Mouse (Mus musculus): ENCODE measurements around the gene Ccdc9. TPM values are rescaled to one million over a fixed set of nuclear protein-coding genes. Genes with fewer than 3 reads are reported as not detected.
"Not testable (repeated sequence)": the region's sequence is repeated elsewhere in the genome, so short reads cannot be mapped to it uniquely, and the experiment has no call there.

The Ccdc9 gene
- total and polyA plus RNA-seq, 3 experiments: 32.0 to 81.0 (median 47.6) TPM

DNA sequence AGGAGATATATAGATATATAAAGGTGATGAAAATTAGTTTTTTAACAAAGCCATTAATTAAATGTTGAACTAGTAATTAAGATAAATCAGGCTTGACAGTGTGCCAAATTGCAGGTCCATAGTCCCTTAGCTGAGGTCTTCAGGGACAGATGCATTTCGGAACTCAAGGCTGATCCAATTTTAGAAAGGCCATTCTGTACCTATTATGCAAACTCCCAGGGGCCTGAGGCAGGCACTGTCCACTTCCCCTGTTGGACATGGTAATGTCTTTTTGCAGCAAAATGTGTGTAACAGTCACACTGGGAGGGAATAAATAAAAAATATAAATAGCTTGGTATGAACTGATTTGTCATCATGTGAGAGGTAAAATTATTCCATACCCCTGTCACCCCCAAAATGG lies 15.5 kb downstream of the Ccdc9 start:
- no peak for DNase-seq (ENCODE audit: extremely low read depth)
- Histone ChIP-seq H3K27me3 (replicated peaks) (no peaks in the 10 kb centered on the region), H3K4me2 (ENCODE audit: insufficient read depth, low read depth, poor library complexity, severe bottlenecking) (no peak overlapping the region), H3K4me3 (replicated peaks in 1 of 3; ENCODE audit: low read depth in 2 of 3, low read length in 2 of 3, poor library complexity in 1 of 3) (no peak overlapping the region), H3K4me1 (ENCODE audit: control insufficient read depth in 1 of 2, insufficient read depth in 2 of 2) (peaks cover 13 to 27% of the 10 kb centered on the region in 2 experiments), H3K9ac (ENCODE audit: insufficient read depth, low read depth) (no peak overlapping the region), H3K9me3 (replicated peaks; ENCODE audit: low read length) (no peaks in the 10 kb centered on the region), H3K79me2 (replicated peaks; ENCODE audit: control insufficient read depth, extremely low read depth, insufficient read depth, poor library complexity, severe bottlenecking) (no peaks in the 10 kb centered on the region), H3K36me3 (replicated peaks in 1 of 2; ENCODE audit: control insufficient read depth in 1 of 2, insufficient read depth in 1 of 2, low read length in 1 of 2) (peaks cover 11 to 30% of the 10 kb centered on the region in 2 experiments), H3K27ac (ENCODE audit: insufficient read depth, low read depth) (no peak overlapping the region)
- TF ChIP-seq USF2 (conservative IDR thresholded peaks at IDR 0.05; ENCODE audit: low read depth, low read length) (no peak), MXI1 (IDR thresholded peaks at IDR 0.05; ENCODE audit: low read depth, low read length) (no peak), MEF2A (IDR thresholded peaks at IDR 0.05; ENCODE audit: borderline replicate concordance, low read depth, low read length) (no peak), GABPA (IDR thresholded peaks at IDR 0.05; ENCODE audit: insufficient replicate concordance, low read depth, low read length) (no peak), RAD21 (IDR thresholded peaks at IDR 0.05; ENCODE audit: low read depth, low read length) (no peak), ZMIZ1 (IDR thresholded peaks at IDR 0.05; ENCODE audit: low read depth, low read length) (no peak), MAX (IDR thresholded peaks at IDR 0.05; ENCODE audit: low read length) (no peak), CHD2 (IDR thresholded peaks at IDR 0.05; ENCODE audit: low read length) (no peak), ELF1 (IDR thresholded peaks at IDR 0.05; ENCODE audit: low read depth, low read length) (no peak), KAT2A (IDR thresholded peaks at IDR 0.05; ENCODE audit: insufficient replicate concordance, low read length) (no peak), RCOR1 (conservative IDR thresholded peaks at IDR 0.05; ENCODE audit: low read depth, low read length) (no peak), MAZ (IDR thresholded peaks at IDR 0.05; ENCODE audit: low read depth, low read length) (no peak), MAFK (IDR thresholded peaks at IDR 0.05; ENCODE audit: insufficient replicate concordance, low read length) (no peak), HCFC1 (IDR thresholded peaks at IDR 0.05; ENCODE audit: low read depth, low read length) (no peak), ZNF384 (IDR thresholded peaks at IDR 0.05; ENCODE audit: low read depth, low read length) (no peak), POLR2A (IDR thresholded peaks at IDR 0.05; ENCODE audit: low read depth, low read length) (no peak)
- in situ Hi-C loops (cut with MboI; ENCODE audit: low pct_ligation_motif_present, low pct_unique_long_range_greater_than_20kb, low sequenced_read_pairs) (loop anchor here (5.0 to 25.0 kb wide), 2 partner anchors 89 to 209 kb away; partner anchors contain the start of gene Zfp541), dilution Hi-C loops (cut with MboI; ENCODE audit: extremely low pct_ligation_motif_present, extremely low pct_unique_long_range_greater_than_20kb, low sequenced_read_pairs) (no loop called here)

DNA sequence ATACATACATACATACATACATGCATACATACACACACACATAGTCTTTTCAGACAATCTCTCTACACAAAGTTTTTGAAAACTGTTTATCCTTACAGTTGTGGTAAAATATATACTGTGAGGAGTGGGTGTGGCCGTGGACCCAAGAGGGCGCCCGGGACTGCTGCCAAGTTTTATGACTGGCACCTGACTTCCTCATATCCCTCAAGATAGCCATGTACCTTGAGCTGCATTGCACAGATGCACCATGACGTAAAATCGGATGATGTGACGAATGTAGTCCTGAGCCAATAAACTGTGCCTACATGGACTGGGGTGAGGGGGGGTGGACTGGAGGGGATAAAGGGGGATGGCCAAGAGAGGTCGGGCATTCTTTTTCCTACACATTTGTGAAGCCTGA lies 20.0 kb downstream of the Ccdc9 start:
- H3K4me3 ChIP-seq (replicated peaks in 1 of 3; ENCODE audit: low read depth in 2 of 3, low read length in 2 of 3, poor library complexity in 1 of 3); H3K36me3 ChIP-seq (replicated peaks in 1 of 2; ENCODE audit: control insufficient read depth in 1 of 2, insufficient read depth in 1 of 2, low read length in 1 of 2); H3K79me2 ChIP-seq (replicated peaks; ENCODE audit: control insufficient read depth, extremely low read depth, insufficient read depth, poor library complexity, severe bottlenecking); H3K4me2 ChIP-seq (ENCODE audit: insufficient read depth, low read depth, poor library complexity, severe bottlenecking); H3K27me3 ChIP-seq (replicated peaks); H3K9ac ChIP-seq (ENCODE audit: insufficient read depth, low read depth); DNase-seq (ENCODE audit: extremely low read depth); H3K9me3 ChIP-seq (replicated peaks; ENCODE audit: low read length); dilution Hi-C loops (cut with MboI; ENCODE audit: extremely low pct_ligation_motif_present, extremely low pct_unique_long_range_greater_than_20kb, low sequenced_read_pairs); H3K27ac ChIP-seq (ENCODE audit: insufficient read depth, low read depth): not testable (repeated sequence)
- in situ Hi-C loops (cut with MboI; ENCODE audit: low pct_ligation_motif_present, low pct_unique_long_range_greater_than_20kb, low sequenced_read_pairs): loop anchor here (25.0 kb wide), 1 partner anchor 204 kb away; the partner anchor contains the start of gene Zfp541
- peaks cover 6 to 12% of the 10 kb centered on the region in 2 experiments; a peak in 3 of 4 replicates for H3K4me1 ChIP-seq (ENCODE audit: control insufficient read depth in 1 of 2, insufficient read depth in 2 of 2)
